Mouse (Mus musculus): Measurements from ENCODE around the gene Itpkb. TPM values are rescaled to one million over a fixed set of nuclear protein-coding genes. Genes with fewer than 3 reads are reported as not detected.

Gene Itpkb
- polyA plus RNA-seq, 1 experiment from 2014 or later = 3.4 TPM

DNA sequence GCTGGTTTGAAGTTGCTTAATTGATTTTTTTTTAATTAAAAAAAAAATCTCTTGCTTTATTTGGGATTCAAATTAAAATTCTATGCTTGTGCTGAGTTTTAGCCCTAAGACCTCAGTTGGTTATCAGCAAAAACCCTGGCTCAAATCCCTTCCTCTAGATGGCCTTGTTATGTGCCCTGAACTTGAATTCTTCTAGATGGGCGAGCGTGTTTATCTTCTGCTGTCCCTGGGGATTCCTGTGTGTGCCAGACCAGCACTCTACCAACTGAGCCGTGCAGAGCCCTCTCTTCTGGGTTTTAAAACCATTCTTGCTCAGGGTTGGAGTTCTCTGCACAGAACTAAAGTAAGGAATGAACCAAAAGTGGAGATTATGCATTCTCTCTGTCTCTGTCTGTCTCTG lies 22.0 kb downstream of the Itpkb start:
- Histone ChIP-seq H3K4me2 (ENCODE audit: low read depth, low read length) (no peak overlapping the region), H3K9ac (replicated peaks; ENCODE audit: low read length) (no peak overlapping the region), H3K36me3 (replicated peaks; ENCODE audit: control insufficient read depth, insufficient read depth, low read depth, low read length) (no peaks in the 10 kb centered on the region), H3K4me3 (ENCODE audit: low read depth, low read length) (no peak overlapping the region), H3K9me3 (replicated peaks; ENCODE audit: control insufficient read depth, low read length) (no peaks in the 10 kb centered on the region), H3K4me1 (ENCODE audit: control insufficient read depth, insufficient read depth, low read length) (no peaks in the 10 kb centered on the region; the same call in 1 of the 2 replicates), H3K27me3 (ENCODE audit: control insufficient read depth, insufficient read depth, low read length) (no peaks in the 10 kb centered on the region), H3K27ac (replicated peaks; ENCODE audit: low read depth, low read length) (no peak overlapping the region)
- no peak for DNase-seq (ENCODE audit: low spot score)
- no peak for ATAC-seq (replicated peaks; ENCODE audit: insufficient number of reproducible peaks, low FRiP score, low TSS enrichment, low read depth)
- WGBS = 67% methylated on average over 3 of the region's 3 CpGs

- no peak for ATAC-seq (replicated peaks; ENCODE audit: insufficient number of reproducible peaks, low FRiP score, low TSS enrichment, low read depth)
- H3K4me2 ChIP-seq (ENCODE audit: low read depth, low read length) = no peak overlapping the region
- no peak overlapping the region for H3K27ac ChIP-seq (replicated peaks; ENCODE audit: low read depth, low read length)
- H3K36me3 ChIP-seq (replicated peaks; ENCODE audit: control insufficient read depth, insufficient read depth, low read depth, low read length) = no peaks in the 10 kb centered on the region
- 34% methylated on average over 4 of the region's 4 CpGs for WGBS
- H3K4me3 ChIP-seq (ENCODE audit: low read depth, low read length) = no peak overlapping the region
- no peaks in the 10 kb centered on the region for H3K9me3 ChIP-seq (replicated peaks; ENCODE audit: control insufficient read depth, low read length)
- H3K27me3 ChIP-seq (ENCODE audit: control insufficient read depth, insufficient read depth, low read length) = no peaks in the 10 kb centered on the region
- no peak for DNase-seq (ENCODE audit: low spot score)
- H3K4me1 ChIP-seq (ENCODE audit: control insufficient read depth, insufficient read depth, low read length) = no peaks in the 10 kb centered on the region; the same call in 1 of the 2 replicates
- H3K9ac ChIP-seq (replicated peaks; ENCODE audit: low read length) = no peak overlapping the region
Measured at GRCm38 (mm10) chr1:180354129-180354528, 23.8 kb downstream of the Itpkb start.

- no peak overlapping the region for H3K27ac ChIP-seq (replicated peaks; ENCODE audit: low read depth, low read length)
- H3K27me3 ChIP-seq (ENCODE audit: control insufficient read depth, insufficient read depth, low read length) = no peaks in the 10 kb centered on the region
- no peak overlapping the region for H3K4me3 ChIP-seq (ENCODE audit: low read depth, low read length)
- no peaks in the 10 kb centered on the region for H3K36me3 ChIP-seq (replicated peaks; ENCODE audit: control insufficient read depth, insufficient read depth, low read depth, low read length)
- H3K9me3 ChIP-seq (replicated peaks; ENCODE audit: control insufficient read depth, low read length) = no peaks in the 10 kb centered on the region
- H3K4me2 ChIP-seq (ENCODE audit: low read depth, low read length) = no peak overlapping the region
- DNase-seq (ENCODE audit: low spot score) = no peak
- WGBS = 89% methylated on average over 13 of the region's 13 CpGs
- H3K9ac ChIP-seq (replicated peaks; ENCODE audit: low read length) = no peak overlapping the region
- no peak for ATAC-seq (replicated peaks; ENCODE audit: insufficient number of reproducible peaks, low FRiP score, low TSS enrichment, low read depth)
- H3K4me1 ChIP-seq (ENCODE audit: control insufficient read depth, insufficient read depth, low read length) = no peaks in the 10 kb centered on the region; the same call in 1 of the 2 replicates
Measured at GRCm38 (mm10) chr1:180354976-180355730, 24.9 kb downstream of the Itpkb start.

DNA sequence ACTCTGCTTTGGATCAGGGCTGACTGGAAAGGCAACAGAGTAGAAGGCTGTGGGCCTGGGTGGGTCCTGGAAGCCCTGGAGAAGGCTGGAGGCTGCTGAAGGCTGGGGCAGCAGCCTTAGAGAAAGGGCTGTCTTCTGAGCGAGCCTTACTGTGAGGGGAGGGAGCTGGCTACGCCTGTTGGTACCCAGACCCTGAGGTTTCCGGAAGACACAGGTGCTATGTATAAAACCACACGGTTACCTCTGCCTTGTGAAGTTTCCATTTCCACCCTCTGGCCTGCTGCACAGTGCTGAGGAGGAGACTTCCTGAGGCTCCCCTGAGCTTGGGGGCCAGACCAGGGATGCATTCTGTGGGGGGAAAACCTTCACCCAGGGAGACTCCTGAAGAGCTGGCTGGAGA lies 25.9 kb downstream of the Itpkb start:
- ATAC-seq (replicated peaks; ENCODE audit: insufficient number of reproducible peaks, low FRiP score, low TSS enrichment, low read depth) (no peak), DNase-seq (ENCODE audit: low spot score) (no peak)
- H3K4me2 ChIP-seq (ENCODE audit: low read depth, low read length) = no peak overlapping the region
- H3K9me3 ChIP-seq (replicated peaks; ENCODE audit: control insufficient read depth, low read length) = no peaks in the 10 kb centered on the region
- H3K36me3 ChIP-seq (replicated peaks; ENCODE audit: control insufficient read depth, insufficient read depth, low read depth, low read length) = no peaks in the 10 kb centered on the region
- no peak overlapping the region for H3K4me3 ChIP-seq (ENCODE audit: low read depth, low read length)
- H3K27me3 ChIP-seq (ENCODE audit: control insufficient read depth, insufficient read depth, low read length) = no peaks in the 10 kb centered on the region
- H3K9ac ChIP-seq (replicated peaks; ENCODE audit: low read length) = no peak overlapping the region
- no peaks in the 10 kb centered on the region; the same call in 1 of the 2 replicates for H3K4me1 ChIP-seq (ENCODE audit: control insufficient read depth, insufficient read depth, low read length)
- WGBS = 78% methylated on average over 4 of the region's 4 CpGs
- no peak overlapping the region for H3K27ac ChIP-seq (replicated peaks; ENCODE audit: low read depth, low read length)

DNA sequence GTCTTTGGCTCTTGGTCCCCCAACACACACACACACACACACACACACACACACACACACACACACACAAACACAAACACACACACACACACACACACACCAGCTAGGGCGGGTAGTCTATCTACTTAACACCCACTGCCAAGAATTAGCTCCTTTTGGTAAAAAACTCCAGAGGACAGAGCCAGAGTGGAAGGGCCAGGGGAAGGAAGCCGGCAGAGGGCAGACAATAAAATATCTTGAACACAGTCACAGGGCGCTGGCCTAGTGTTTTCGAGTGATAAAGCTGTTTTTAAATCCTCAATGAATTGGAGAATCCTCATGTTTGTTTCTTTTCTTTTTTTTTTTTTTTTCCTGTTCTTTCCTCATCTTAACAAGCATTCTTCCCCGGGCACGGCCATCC lies 26.6 kb downstream of the Itpkb start:
- no peaks in the 10 kb centered on the region; the same call in 1 of the 2 replicates for H3K4me1 ChIP-seq (ENCODE audit: control insufficient read depth, insufficient read depth, low read length)
- no peak overlapping the region for H3K27ac ChIP-seq (replicated peaks; ENCODE audit: low read depth, low read length)
- ATAC-seq (replicated peaks; ENCODE audit: insufficient number of reproducible peaks, low FRiP score, low TSS enrichment, low read depth) (no peak), DNase-seq (ENCODE audit: low spot score) (no peak)
- no peak overlapping the region for H3K4me3 ChIP-seq (ENCODE audit: low read depth, low read length)
- H3K9ac ChIP-seq (replicated peaks; ENCODE audit: low read length) = no peak overlapping the region
- no peaks in the 10 kb centered on the region for H3K36me3 ChIP-seq (replicated peaks; ENCODE audit: control insufficient read depth, insufficient read depth, low read depth, low read length)
- no peaks in the 10 kb centered on the region for H3K27me3 ChIP-seq (ENCODE audit: control insufficient read depth, insufficient read depth, low read length)
- no peaks in the 10 kb centered on the region for H3K9me3 ChIP-seq (replicated peaks; ENCODE audit: control insufficient read depth, low read length)
- WGBS = 81% methylated on average over 6 of the region's 6 CpGs
- H3K4me2 ChIP-seq (ENCODE audit: low read depth, low read length) = no peak overlapping the region

GRCm38 (mm10) chr1:180357893-180358331 lies 27.6 kb downstream of the Itpkb start:
- Histone ChIP-seq H3K36me3 (replicated peaks; ENCODE audit: control insufficient read depth, insufficient read depth, low read depth, low read length) (no peaks in the 10 kb centered on the region), H3K9ac (replicated peaks; ENCODE audit: low read length) (no peak overlapping the region), H3K4me3 (ENCODE audit: low read depth, low read length) (no peak overlapping the region), H3K9me3 (replicated peaks; ENCODE audit: control insufficient read depth, low read length) (no peaks in the 10 kb centered on the region), H3K4me2 (ENCODE audit: low read depth, low read length) (no peak overlapping the region), H3K27me3 (ENCODE audit: control insufficient read depth, insufficient read depth, low read length) (no peaks in the 10 kb centered on the region), H3K27ac (replicated peaks; ENCODE audit: low read depth, low read length) (no peak overlapping the region), H3K4me1 (ENCODE audit: control insufficient read depth, insufficient read depth, low read length) (no peaks in the 10 kb centered on the region; the same call in 1 of the 2 replicates)
- ATAC-seq (replicated peaks; ENCODE audit: insufficient number of reproducible peaks, low FRiP score, low TSS enrichment, low read depth) (no peak), DNase-seq (ENCODE audit: low spot score) (no peak)
- 75% methylated on average over 7 of the region's 7 CpGs for WGBS

DNA sequence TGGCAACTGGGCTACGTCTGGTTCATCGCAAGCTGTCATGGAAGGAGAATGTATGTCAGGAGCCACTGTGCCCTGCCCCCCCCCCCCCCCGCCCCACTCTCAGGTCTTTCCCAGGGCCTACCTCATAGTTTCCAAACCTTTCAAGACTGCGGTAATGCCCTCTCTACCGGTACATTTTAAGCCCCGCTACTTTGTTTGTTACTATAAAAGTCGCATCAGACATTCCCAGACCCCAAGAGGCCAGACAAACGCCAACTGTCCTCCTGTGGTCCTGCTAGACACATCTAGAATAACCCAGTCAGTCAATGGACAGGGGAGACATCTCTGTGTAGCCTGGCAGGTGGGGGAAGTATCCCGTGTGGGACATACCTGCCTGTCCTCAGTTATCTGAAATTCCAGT lies 28.2 kb downstream of the Itpkb start:
- H3K27ac ChIP-seq (replicated peaks; ENCODE audit: low read depth, low read length) = no peak overlapping the region
- H3K36me3 ChIP-seq (replicated peaks; ENCODE audit: control insufficient read depth, insufficient read depth, low read depth, low read length) = no peaks in the 10 kb centered on the region
- no peaks in the 10 kb centered on the region; the same call in 1 of the 2 replicates for H3K4me1 ChIP-seq (ENCODE audit: control insufficient read depth, insufficient read depth, low read length)
- H3K27me3 ChIP-seq (ENCODE audit: control insufficient read depth, insufficient read depth, low read length) = no peaks in the 10 kb centered on the region
- no peaks in the 10 kb centered on the region for H3K9me3 ChIP-seq (replicated peaks; ENCODE audit: control insufficient read depth, low read length)
- no peak overlapping the region for H3K4me3 ChIP-seq (ENCODE audit: low read depth, low read length)
- 92% methylated on average over 9 of the region's 9 CpGs for WGBS
- DNase-seq (ENCODE audit: low spot score) = no peak
- no peak for ATAC-seq (replicated peaks; ENCODE audit: insufficient number of reproducible peaks, low FRiP score, low TSS enrichment, low read depth)
- H3K9ac ChIP-seq (replicated peaks; ENCODE audit: low read length) = no peak overlapping the region
- H3K4me2 ChIP-seq (ENCODE audit: low read depth, low read length) = no peak overlapping the region

GRCm38 (mm10) chr1:180359311-180359710 lies 29.0 kb downstream of the Itpkb start:
- no peak for ATAC-seq (replicated peaks; ENCODE audit: insufficient number of reproducible peaks, low FRiP score, low TSS enrichment, low read depth)
- Histone ChIP-seq H3K4me3 (ENCODE audit: low read depth, low read length) (no peak overlapping the region), H3K9ac (replicated peaks; ENCODE audit: low read length) (no peak overlapping the region), H3K4me2 (ENCODE audit: low read depth, low read length) (no peak overlapping the region), H3K27ac (replicated peaks; ENCODE audit: low read depth, low read length) (no peak overlapping the region), H3K36me3 (replicated peaks; ENCODE audit: control insufficient read depth, insufficient read depth, low read depth, low read length) (no peaks in the 10 kb centered on the region), H3K4me1 (ENCODE audit: control insufficient read depth, insufficient read depth, low read length) (no peaks in the 10 kb centered on the region; the same call in 1 of the 2 replicates), H3K9me3 (replicated peaks; ENCODE audit: control insufficient read depth, low read length) (no peaks in the 10 kb centered on the region), H3K27me3 (ENCODE audit: control insufficient read depth, insufficient read depth, low read length) (no peaks in the 10 kb centered on the region)
- WGBS = 48% methylated on average over 5 of the region's 5 CpGs
- DNase-seq (ENCODE audit: low spot score) = no peak

Measured in embryonic facial prominence, embryonic 11.5 days (tissue).